Mouse (Mus musculus): ENCODE results near the gene Pou2f3. TPM values are rescaled to one million over a fixed set of nuclear protein-coding genes. Genes with fewer than 3 reads are reported as not detected.

Pou2f3 gene
- polyA plus RNA-seq, 1 experiment: 1.2 TPM

- Histone ChIP-seq H3K4me1 (ENCODE audit: control insufficient read depth, insufficient read depth, low read length) (no peaks in the 10 kb centered on the region), H3K36me3 (ENCODE audit: control insufficient read depth, insufficient read depth, low read length) (no peaks in the 10 kb centered on the region), H3K4me3 (ENCODE audit: control insufficient read depth, low read depth, low read length) (no peak overlapping the region), H3K27ac (ENCODE audit: control insufficient read depth, insufficient read depth, low read depth, low read length) (no peak overlapping the region), H3K27me3 (ENCODE audit: control insufficient read depth, insufficient read depth, low read length) (no peaks in the 10 kb centered on the region)
- TF ChIP-seq POLR2A (IDR thresholded peaks at IDR 0.05; ENCODE audit: control insufficient read depth, low read depth, low read length): no peak
- TF ChIP-seq CTCF (IDR thresholded peaks at IDR 0.05; ENCODE audit: control insufficient read depth, insufficient read depth, insufficient replicate concordance, low read depth, low read length): no peak
Observed at GRCm38 (mm10) chr9:43097801-43098557, 112.2 kb downstream of the Pou2f3 start.

- Histone ChIP-seq H3K4me1 (ENCODE audit: control insufficient read depth, insufficient read depth, low read length) (no peaks in the 10 kb centered on the region), H3K27me3 (ENCODE audit: control insufficient read depth, insufficient read depth, low read length) (no peaks in the 10 kb centered on the region), H3K27ac (ENCODE audit: control insufficient read depth, insufficient read depth, low read depth, low read length) (no peak overlapping the region), H3K36me3 (ENCODE audit: control insufficient read depth, insufficient read depth, low read length) (no peaks in the 10 kb centered on the region), H3K4me3 (ENCODE audit: control insufficient read depth, low read depth, low read length) (no peak overlapping the region)
- TF ChIP-seq CTCF (IDR thresholded peaks at IDR 0.05; ENCODE audit: control insufficient read depth, insufficient read depth, insufficient replicate concordance, low read depth, low read length) (no peak), POLR2A (IDR thresholded peaks at IDR 0.05; ENCODE audit: control insufficient read depth, low read depth, low read length) (no peak)
Observed at GRCm38 (mm10) chr9:43096337-43096736, 113.8 kb downstream of the Pou2f3 start.

- no peak overlapping the region for H3K4me3 ChIP-seq (ENCODE audit: control insufficient read depth, low read depth, low read length)
- no peaks in the 10 kb centered on the region for H3K4me1 ChIP-seq (ENCODE audit: control insufficient read depth, insufficient read depth, low read length)
- no peaks in the 10 kb centered on the region for H3K27me3 ChIP-seq (ENCODE audit: control insufficient read depth, insufficient read depth, low read length)
- no peak overlapping the region for H3K27ac ChIP-seq (ENCODE audit: control insufficient read depth, insufficient read depth, low read depth, low read length)
- TF ChIP-seq CTCF (IDR thresholded peaks at IDR 0.05; ENCODE audit: control insufficient read depth, insufficient read depth, insufficient replicate concordance, low read depth, low read length) (no peak), POLR2A (IDR thresholded peaks at IDR 0.05; ENCODE audit: control insufficient read depth, low read depth, low read length) (no peak)
- no peaks in the 10 kb centered on the region for H3K36me3 ChIP-seq (ENCODE audit: control insufficient read depth, insufficient read depth, low read length)
Observed at GRCm38 (mm10) chr9:43094828-43095227, 115.3 kb downstream of the Pou2f3 start.

- H3K36me3 ChIP-seq (ENCODE audit: control insufficient read depth, insufficient read depth, low read length): no peaks in the 10 kb centered on the region
- H3K4me3 ChIP-seq (ENCODE audit: control insufficient read depth, low read depth, low read length): no peak overlapping the region
- no peak overlapping the region for H3K27ac ChIP-seq (ENCODE audit: control insufficient read depth, insufficient read depth, low read depth, low read length)
- no peak for TF ChIP-seq POLR2A (IDR thresholded peaks at IDR 0.05; ENCODE audit: control insufficient read depth, low read depth, low read length)
- TF ChIP-seq CTCF (IDR thresholded peaks at IDR 0.05; ENCODE audit: control insufficient read depth, insufficient read depth, insufficient replicate concordance, low read depth, low read length): no peak
- no peaks in the 10 kb centered on the region for H3K4me1 ChIP-seq (ENCODE audit: control insufficient read depth, insufficient read depth, low read length)
- no peaks in the 10 kb centered on the region for H3K27me3 ChIP-seq (ENCODE audit: control insufficient read depth, insufficient read depth, low read length)
Observed at GRCm38 (mm10) chr9:43093803-43094202, 116.4 kb downstream of the Pou2f3 start.

GRCm38 (mm10) chr9:43085686-43086285, 124.4 kb downstream of the Pou2f3 start:
- H3K27ac ChIP-seq (ENCODE audit: control insufficient read depth, insufficient read depth, low read depth, low read length): no peak overlapping the region

GRCm38 (mm10) chr9:43084496-43085362, 125.4 kb downstream of the Pou2f3 start:
- Histone ChIP-seq H3K27me3 (ENCODE audit: control insufficient read depth, insufficient read depth, low read length) (no peaks in the 10 kb centered on the region), H3K4me3 (ENCODE audit: control insufficient read depth, low read depth, low read length) (no peak overlapping the region), H3K36me3 (ENCODE audit: control insufficient read depth, insufficient read depth, low read length) (no peaks in the 10 kb centered on the region), H3K4me1 (ENCODE audit: control insufficient read depth, insufficient read depth, low read length) (no peaks in the 10 kb centered on the region), H3K27ac (ENCODE audit: control insufficient read depth, insufficient read depth, low read depth, low read length) (no peak overlapping the region)
- TF ChIP-seq POLR2A (IDR thresholded peaks at IDR 0.05; ENCODE audit: control insufficient read depth, low read depth, low read length): no peak
- no peak for TF ChIP-seq CTCF (IDR thresholded peaks at IDR 0.05; ENCODE audit: control insufficient read depth, insufficient read depth, insufficient replicate concordance, low read depth, low read length)

More at GRCm38 (mm10) chr9:43085686-43086285, 124.4 kb downstream of the Pou2f3 start:
- TF ChIP-seq CTCF (IDR thresholded peaks at IDR 0.05; ENCODE audit: control insufficient read depth, insufficient read depth, insufficient replicate concordance, low read depth, low read length) (no peak), POLR2A (IDR thresholded peaks at IDR 0.05; ENCODE audit: control insufficient read depth, low read depth, low read length) (no peak)
- Histone ChIP-seq H3K4me1 (ENCODE audit: control insufficient read depth, insufficient read depth, low read length) (no peaks in the 10 kb centered on the region), H3K27me3 (ENCODE audit: control insufficient read depth, insufficient read depth, low read length) (no peaks in the 10 kb centered on the region), H3K4me3 (ENCODE audit: control insufficient read depth, low read depth, low read length) (no peak overlapping the region), H3K36me3 (ENCODE audit: control insufficient read depth, insufficient read depth, low read length) (no peaks in the 10 kb centered on the region)

All from testis, adult 2 months (tissue).